Mouse (Mus musculus): ENCODE measurements around the gene Pfkfb3.
A peak's percentile ranks its signal among the peaks of the same experiment; 100 is the strongest.
"Not testable (repeated sequence)": the region's sequence is repeated elsewhere in the genome, so short reads cannot be mapped to it uniquely, and the experiment has no call there.

Pfkfb3 gene

DNA sequence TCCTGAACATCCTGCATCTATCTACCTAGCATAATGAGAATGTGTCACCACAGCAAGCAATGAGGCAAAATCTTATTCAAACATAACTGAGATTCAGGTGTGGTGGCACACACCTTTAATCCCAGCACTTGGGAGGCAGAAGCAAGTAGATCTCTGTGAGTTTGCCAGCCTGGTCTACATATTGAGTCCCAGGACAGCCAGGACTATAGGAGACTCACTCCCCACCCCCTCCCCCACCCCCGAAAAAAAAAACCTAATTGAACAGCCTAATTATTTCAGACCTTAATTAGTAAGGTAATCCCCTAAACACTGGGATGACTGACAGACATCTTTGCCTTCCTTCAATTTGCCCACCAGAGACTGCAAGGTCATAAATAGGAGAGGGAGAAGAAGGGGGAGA, 2.2 kb downstream of the Pfkfb3 start:
- DNase-seq (ENCODE audit: low spot score in 2 of 2): no peak

DNA sequence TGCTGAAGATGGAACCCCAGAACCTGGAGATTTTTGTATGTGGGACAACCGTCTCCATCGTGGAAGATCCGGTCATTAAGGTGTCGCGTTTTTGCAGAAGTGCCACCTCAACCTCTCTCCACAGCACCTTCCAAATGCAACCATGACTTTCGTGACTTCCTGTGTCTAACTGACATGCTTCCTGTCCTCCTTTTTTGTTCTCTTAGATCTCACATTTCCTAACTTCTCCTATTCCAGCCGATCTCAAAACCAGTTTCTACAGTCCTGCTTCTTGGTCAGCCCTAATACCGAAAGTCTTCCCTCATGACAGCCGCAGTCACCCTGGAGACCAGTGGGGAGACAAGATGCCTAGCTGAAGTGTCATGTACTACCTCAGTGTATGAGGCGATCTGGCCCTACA, 5.4 kb downstream of the Pfkfb3 start:
- DNase-seq (ENCODE audit: low spot score in 2 of 2): no peak

DNA sequence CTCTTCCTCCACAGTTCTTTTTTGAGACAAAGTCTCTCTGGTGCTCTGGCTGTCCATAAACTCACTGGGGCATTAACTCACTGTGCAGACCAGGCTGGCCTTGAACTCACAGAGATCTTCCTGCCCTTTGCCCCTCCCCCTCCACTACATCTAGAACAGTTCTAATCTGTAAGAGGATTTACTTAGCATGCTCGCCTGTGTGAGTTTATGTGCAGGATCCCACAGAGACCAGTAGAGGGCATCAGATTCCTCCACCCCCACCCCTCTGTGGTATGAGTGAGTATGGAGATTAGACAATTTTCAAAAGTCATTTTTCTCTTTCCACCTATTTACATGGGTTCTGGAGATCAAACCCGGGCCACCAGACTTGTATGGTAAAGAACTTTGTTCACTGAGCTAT, 6.3 kb downstream of the Pfkfb3 start:
- DNase-seq (ENCODE audit: low spot score in 2 of 2): no peak

DNA sequence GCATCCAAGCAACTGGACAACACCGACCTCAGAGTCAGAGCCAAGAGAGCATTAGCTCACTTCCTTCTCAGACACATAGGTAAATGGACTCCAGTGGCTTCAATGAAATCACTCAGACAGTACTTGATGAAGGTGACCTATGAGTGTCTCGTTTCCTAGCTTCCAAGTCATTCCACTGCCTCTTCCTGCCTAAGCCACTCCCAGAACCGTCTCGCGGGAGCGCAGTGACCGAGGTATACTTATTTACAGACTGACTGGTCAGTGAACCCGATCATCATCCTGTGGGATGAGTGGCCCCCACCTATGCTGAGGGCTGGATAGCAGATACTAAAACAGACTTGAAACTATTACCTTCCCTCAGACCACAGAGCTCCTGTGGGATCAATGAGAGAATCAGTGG, 7.8 kb downstream of the Pfkfb3 start:
- no peak for DNase-seq (ENCODE audit: low spot score in 2 of 2)

DNA sequence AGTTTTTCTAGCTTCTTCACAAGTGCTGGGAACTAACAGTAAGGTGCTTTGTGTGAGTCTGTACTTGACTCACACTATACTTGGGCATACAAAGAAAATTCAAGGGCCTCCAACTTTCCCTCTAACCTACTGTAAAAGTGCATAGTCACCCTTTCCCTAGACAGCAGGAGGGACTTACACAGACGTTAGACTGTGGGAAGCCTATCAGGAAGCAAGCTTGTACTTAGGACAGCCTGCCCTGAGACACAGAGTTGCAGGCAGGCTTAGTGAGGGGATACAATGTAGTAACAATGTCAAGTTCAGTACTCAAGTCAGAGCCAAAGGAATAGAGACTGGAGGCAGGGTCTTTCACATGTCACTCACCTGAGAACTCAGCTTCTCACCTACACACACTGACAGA, 8.5 kb downstream of the Pfkfb3 start:
- no peak for DNase-seq (ENCODE audit: low spot score in 2 of 2)

DNA sequence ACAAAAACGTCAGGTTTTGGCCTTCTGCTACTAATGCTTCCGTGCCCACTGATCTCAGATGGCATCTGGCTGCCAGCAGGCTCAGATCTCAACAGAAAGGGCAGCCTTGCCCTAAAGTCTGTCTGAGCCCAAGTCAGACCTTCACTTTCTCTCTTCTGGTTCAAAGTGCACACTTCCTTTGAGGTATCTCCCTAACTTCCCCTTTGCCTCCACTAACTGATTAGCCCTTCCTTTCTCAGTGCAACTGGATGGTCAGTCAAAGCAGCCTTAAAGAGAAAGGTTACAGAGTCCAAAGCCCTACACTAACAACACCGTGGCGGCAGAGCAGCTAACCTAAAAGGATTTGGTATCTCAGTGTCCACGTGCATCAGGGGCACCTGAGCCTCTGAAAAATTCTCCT, 9.5 kb downstream of the Pfkfb3 start:
- no peak for DNase-seq (ENCODE audit: low spot score in 2 of 2)

DNA sequence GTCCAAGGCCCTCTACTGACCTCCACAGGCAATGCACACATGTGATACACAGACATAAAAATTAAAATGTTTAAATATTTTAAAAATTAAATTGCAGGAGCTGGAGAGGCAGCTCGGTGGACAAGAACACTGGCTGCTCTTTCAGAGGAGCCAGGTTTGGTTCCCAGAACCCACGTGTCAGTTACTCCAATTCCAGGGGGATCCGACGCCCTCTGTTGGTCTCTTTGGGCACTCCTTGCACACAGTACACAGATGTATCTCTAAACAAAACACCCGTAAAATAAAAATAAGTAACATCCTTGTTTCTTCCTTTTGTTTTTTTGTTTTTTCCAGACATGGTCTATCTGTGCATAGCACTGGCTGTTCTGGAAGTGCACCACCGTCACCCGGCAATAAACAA, 10.7 kb downstream of the Pfkfb3 start:
- no peak for DNase-seq (ENCODE audit: low spot score in 2 of 2)

DNA sequence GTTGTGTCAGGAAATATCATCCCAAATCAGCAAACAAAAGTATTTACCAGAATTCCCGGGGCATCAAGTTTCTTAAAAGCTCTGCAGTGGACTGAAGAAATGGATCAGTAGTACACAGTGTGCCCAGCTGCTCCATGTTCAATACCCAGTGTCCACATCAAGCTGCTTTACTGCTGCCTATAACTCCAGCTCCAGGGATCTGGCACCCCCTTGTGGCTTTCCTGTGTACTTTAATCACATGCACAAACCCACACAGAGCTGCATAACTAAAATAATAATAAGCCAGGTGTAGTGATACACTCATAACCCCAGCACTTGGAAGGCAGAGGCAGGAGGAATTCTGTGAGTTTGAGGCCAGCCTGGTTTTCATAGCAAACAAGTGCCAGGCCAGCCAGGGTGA, 11.2 kb downstream of the Pfkfb3 start:
- peak; percentile 71 to 73 for DNase-seq (ENCODE audit: low spot score in 2 of 2)

DNA sequence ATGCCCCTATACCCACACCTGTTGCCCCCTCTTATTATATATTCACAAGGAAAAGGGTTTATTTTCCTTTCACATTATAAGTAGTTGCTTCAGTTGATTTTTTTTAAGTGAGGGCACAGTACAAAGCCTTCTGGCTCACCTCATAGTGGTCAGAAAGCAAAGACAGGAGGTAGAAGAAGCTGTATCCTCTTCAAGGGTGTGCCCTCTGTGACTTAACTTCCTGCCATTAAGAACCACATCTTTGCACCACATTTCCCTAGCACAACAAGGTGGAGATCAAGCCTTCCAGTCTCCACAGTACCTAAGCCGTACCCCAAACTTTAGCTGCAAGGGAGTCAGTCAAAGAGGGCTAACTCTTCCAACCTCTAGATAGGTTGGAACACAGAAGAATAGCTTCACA, 11.8 kb downstream of the Pfkfb3 start:
- DNase-seq (ENCODE audit: low spot score in 2 of 2): no peak

DNA sequence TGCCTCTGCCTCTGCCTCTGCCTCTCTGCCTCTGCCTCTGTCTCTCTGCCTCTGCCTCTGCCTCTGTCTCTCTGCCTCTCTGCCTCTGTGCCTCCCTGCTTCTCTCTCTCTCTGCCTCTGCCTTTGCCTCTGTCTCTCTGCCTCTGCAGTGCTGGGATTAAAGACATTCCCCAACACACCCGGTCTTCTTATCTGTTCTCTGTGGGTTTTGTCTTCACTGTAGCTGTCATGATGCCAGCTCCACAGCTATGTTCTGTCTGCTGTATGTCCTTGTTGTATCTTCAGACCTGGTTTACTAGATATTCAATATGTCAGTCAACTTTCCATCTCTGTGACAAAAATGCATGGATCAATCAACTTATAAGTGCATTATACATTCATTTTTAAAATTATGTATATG, 12.3 kb downstream of the Pfkfb3 start:
- not testable (repeated sequence) for DNase-seq (ENCODE audit: low spot score in 2 of 2)

DNA sequence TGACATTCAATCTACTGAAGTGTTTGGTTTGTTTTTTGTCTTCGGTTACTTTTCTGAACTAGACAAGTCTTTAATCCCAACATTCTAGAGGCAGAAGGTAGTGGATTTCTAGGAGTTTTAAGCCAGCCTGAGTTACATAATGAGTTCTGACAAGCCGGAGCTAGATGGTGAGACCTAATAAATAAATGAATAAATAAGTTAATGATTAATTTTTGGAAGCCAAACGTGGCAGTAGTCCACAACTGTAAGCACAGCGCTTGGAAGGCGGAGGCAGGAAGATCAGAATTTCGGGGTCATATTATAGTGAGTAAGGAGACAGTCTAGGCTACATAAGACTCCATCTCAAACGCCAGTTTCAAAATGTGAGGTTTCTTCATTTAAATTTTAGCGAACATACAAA, 17.9 kb downstream of the Pfkfb3 start:
- DNase-seq (ENCODE audit: low spot score in 2 of 2): no peak

DNA sequence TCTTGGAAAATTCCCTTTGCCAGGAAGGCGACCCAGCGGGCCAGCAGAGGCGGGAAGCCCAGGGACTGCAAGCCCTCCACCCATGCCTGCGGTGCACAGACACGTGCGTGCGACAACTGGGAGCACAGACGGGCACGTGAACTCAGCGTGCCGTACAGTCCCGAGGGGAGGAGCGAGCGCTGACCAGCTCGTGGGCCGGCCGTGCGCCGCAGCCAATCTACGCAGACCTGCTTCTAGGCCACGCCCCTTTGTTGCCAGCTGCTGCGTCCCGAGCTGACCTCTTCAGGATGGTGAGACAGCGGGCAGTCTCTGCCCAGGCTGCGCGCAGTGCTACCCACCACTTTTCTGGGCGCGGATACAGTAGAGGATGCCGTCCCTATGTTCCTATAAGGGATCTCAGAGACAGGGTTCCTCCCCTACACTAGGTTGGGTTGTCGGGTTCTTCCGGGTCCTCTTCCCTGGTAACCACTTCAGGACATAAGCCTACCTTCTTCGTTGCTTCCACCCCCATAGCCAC, 18.4 kb downstream of the Pfkfb3 start:
- DNase-seq (ENCODE audit: low spot score in 2 of 2): peak; percentile 86 to 91

DNA sequence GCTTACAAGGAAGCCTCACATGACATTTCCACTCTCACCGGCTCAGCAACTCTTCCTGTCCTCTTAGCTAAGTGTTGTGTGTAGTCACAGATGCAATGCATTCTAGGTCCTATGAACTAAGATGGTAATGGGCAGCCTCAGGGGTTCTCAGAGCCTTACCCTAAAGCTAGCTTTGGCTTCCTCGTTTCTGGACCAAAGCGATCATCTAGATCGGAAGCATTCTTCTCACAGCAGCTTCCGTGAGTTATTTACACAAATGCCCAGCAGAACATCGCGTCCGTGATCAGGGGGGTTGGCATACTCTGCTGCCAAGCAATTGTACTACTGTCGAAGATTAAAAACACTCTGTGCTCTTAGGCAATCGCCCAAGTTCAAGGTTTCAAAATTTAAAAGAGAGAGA, 19.1 kb downstream of the Pfkfb3 start:
- no peak for DNase-seq (ENCODE audit: low spot score in 2 of 2)

DNA sequence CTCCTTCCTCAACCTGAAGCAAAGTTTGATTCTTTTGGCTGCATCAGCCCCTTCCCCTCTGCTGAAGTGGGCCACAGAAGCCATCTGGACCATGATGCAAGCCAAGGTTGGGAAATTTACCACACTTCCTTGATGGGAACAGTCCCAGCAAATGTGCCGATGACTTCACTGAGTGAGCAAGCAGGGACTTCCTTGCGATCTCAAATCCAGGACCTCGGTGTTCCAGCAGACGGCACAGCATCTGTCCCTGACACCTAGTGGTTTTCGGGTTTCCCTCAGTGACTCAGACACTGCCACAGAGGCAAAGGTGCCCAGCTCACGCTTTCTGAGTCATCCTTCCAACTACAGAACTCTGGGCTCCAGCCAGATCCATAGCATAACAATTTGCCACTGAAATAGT, 23.8 kb downstream of the Pfkfb3 start:
- peak; percentile 82 to 83 for DNase-seq (ENCODE audit: low spot score in 2 of 2)

DNA sequence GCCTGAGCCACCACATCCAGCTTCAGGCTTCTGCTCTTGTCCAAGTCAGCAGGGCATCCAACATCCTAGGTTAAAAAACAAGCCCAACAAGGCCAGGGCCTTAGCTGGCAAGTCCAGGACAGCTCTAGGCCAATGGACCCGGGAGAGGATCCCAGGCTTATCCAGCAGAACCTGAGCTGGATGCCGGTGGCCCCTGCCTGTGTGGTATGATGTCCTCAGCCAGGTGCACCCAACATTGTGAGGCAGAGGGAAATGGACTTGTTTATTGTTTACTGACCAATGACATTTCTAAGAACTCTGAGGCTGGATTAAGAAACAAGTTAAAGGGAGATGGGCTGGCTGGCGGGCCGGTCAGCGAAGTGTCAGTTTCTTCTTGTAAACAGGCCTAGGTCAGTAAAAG, 27.8 kb downstream of the Pfkfb3 start:
- DNase-seq (ENCODE audit: low spot score in 2 of 2): no peak

DNA sequence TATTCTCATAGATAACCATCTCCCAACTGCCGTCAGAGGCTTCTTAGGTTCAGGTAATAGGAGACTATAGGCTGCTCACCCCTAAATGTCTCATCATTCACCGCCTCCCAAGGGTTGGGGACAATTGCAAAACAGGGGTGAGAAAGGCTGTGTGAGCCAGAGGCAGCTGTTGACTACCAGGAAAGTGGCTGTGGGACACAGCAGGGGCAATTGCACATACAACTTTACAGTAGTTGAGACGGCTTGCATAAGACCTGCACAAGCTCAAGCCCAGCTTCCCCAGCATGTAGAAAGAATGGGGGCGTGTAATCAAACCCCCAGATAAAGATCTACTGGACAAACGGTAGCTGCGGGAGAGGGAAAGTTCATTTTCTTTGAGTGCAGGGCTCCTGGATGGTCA, 29.1 kb downstream of the Pfkfb3 start:
- no peak for DNase-seq (ENCODE audit: low spot score in 2 of 2)

DNA sequence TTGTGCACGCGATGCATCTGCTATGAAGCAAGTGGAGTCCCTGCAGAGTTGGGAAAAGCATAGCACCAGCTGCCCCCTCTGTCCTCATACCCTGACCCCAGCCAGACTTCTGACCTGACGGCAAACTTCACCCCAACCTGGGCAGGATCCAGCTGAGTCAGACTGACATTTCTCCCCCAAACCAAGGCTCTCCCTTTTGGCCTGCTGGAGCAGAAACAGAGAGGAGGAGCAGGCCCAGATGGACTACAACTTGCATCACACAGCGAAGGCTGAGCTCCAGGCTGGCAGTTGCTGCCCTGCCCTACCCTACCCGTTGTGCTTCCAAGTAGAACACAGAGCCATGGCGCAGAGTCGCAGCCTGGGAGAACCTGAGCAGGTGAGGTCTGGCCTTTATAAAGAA, 32.1 kb downstream of the Pfkfb3 start:
- no peak for DNase-seq (ENCODE audit: low spot score in 2 of 2)

DNA sequence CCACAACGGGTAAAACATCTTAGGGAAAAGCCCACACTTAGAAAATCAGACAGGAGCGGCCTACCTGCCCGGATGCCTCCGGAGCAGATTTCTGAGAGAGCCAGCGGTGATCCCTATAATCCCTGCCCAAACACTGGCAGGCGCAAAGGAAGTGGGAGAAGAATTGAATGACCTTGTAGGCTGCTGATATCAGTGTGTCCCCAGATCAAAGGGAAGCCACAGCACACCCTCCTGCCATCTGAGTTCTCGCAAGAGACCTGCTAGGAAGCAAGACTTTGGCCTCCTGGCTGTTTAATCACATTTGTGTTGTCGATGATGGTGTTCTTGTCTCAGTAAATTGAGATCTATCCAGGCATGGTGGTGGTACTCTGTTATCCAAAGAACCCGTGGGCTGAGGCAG, 33.1 kb downstream of the Pfkfb3 start:
- no peak for DNase-seq (ENCODE audit: low spot score in 2 of 2)

DNA sequence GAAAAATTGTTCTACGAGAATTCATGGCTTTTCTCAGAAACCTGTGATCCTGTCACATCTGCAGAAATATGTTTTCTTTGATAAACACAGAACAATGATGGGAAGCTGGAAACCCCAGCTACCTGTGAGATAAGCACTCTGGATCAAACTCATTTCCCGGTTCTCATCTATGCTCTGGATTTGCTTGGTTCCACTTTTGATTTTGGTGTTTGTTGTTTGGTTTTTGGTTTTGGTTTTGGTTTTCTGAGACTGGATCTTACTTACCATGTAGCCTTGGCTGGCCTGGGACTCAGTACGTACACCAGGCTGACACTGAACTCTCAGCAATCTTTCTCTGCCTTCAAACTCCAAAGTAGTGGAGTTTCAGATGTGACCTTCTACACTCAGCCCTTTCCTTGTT, 38.0 kb downstream of the Pfkfb3 start:
- no peak for DNase-seq (ENCODE audit: low spot score in 2 of 2)

DNA sequence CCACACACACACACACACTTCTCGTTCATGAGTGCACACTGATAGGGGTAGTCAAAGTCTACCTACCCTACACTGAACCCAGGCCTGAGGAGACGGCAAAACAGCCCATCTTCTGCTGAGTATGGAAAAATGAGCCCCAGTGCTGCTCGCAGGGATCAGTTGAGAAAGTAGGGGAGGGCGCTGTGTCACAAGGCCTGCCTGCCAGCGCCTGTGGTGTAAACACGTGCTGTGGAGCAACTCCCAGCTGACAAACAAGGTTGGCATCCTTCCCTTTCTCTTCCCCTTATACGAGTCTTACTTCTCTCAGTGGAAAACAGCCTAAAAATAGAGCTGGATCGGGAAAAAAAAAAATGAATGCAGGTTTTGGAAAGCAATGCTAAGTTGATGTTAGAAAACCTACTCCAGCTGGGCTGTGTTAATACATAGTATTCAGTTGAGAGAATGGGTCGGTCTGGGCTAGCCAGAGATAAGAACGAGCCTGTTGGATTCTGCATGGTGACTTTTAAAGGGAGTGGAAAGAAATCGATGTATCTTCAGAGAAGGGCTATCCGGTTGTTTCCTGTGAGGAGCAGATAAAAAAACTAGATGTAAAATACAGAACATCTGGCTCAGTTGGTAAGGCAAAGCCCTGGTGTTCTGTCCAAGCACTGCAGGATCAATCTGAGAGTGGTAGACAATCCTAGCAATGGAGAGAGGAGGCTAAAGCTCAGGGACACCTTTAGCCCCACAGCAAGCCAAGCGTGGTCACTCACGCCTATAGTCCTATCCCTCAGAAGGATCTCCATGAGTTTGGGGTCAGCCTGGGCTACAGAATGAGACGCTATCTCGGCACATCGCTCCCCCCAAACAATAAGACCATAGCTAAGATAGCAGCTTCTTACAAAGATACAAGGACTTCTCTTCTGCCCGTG, 40.6 kb downstream of the Pfkfb3 start:
- peak in 1 of 2 experiments; percentile 36 for DNase-seq (ENCODE audit: low spot score in 2 of 2)

DNA sequence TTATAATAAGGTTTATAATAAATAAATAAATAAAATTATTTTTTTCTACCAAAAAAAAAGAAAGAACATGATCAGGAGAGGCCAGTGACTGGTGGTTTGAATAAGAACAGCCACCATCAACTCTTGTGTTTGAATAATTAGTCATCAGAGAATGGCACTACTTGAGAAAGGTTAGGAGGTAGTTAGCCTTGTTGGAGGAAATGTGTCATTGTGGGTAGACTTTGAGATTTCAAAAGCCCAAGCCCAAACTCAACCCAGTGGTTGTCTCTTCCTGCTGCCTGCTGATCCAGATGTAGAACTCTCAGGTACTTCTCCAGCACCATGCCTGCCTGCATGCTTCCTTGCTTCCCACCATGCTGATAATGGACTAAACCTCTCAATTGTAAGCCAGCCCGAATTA, 41.8 kb downstream of the Pfkfb3 start:
- no peak for DNase-seq (ENCODE audit: low spot score in 2 of 2)

DNA sequence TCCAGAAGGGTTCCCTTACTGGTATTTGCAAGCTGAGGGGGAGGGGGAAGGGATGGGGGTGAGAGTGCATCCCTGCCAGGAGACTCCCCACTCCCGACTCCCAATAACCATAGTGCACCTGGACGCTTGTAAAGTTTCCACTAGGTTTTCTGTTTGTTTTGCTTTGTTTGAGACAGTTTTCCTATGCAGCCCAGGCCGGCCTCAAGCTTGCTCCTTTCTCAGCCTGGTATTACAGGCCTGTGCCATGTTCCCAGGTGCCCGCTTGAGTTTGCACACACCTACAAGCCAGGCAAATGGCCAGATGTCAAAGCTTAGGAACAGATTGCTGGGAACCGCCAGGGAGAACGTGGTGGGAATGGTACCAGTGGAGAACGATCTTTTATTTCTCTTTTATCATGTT, 50.1 kb downstream of the Pfkfb3 start:
- peak in 1 of 2 experiments; percentile 10 for DNase-seq (ENCODE audit: low spot score in 2 of 2)

DNA sequence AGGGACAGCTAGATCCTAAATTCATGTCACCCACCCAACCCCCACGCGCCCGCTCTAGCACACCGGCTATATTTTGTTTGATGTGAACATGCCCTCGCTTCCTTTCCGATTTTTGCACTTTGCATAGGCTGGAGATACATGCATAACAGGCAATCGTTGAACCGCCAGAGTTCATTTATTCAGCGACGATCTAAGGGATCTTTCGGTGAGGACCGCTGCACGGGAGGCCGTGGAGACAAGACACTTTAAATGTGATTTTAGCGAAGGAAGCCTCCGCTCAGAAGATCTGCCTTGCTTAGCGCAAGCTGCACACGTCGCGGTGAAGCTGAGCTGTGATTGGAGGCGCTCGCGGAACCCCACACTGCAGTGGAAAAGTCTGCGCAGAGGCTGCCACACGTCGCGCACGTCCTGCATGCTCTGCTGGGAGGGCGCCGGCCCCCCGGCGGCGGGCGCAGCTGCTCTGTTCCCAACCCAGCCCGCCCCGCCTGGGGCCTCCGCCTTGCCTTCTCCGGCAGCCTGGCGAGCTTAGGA, 50.9 kb downstream of the Pfkfb3 start:
- DNase-seq (ENCODE audit: low spot score in 2 of 2): peak; percentile 82 to 89
